Mouse (Mus musculus) adrenal gland (tissue): ENCODE measurements around the gene Gm10801.
"Not testable (repeated sequence)": the region's sequence is repeated elsewhere in the genome, so short reads cannot be mapped to it uniquely, and the experiment has no call there.

Experiments
- intact Hi-C: fragments of 180-260 bp; cut with DNase I; formaldehyde crosslinking; loops from one replicate; pipeline ENCODE4 v1.15.1; 2025
- long read RNA-seq, 2 experiments: library from polyadenylated mRNA; unstranded; transcript quantifications; one replicate each; pipeline ENCODE4 v2.0.0; 2020; ENCODE audit warnings: borderline replicate concordance in 1 of 2; ENCODE audit not compliant: insufficient replicate concordance in 1 of 2

Gene Gm10801
- long read RNA-seq, experiment 1, partial matches to known transcripts: 0 of 1 reads
- long read RNA-seq, experiment 1, other reads (novel, unspliced or antisense): 1 of 1 reads
- long read RNA-seq, experiment 2, partial matches to known transcripts: 0 of 2 reads
- long read RNA-seq, experiment 2, other reads (novel, unspliced or antisense): 2 of 2 reads

DNA sequence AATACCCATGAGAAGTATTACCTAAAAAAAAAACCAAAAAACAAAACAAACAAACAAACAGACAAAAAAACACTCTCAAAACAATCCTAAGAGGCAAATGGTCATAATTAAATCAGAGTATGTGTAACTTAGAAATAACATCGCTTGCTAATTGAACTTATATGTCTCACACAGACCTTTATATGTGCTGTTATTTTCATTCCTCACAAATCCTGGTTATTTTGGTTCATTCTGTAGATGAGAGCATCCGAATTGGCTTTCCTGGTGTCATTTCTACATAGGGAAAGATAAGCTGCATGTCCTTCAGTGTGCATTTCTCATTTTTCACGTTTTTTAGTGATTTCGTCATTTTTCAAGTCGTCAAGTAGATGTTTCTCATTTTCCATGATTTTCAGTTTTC, at the start of gene Gm10801:
Gm10801 (plus strand) TSS at position 301 of the 400 bp plus-strand sequence.
- intact Hi-C loops: not testable (repeated sequence)

- intact Hi-C loops: not testable (repeated sequence)
Observed at GRCm38 (mm10) chr2:98667201-98667600, 5.2 kb downstream of the Gm10801 start, which contains the start of gene Gm10800. Gm10800 (minus strand) TSS chr2:98667301.

DNA sequence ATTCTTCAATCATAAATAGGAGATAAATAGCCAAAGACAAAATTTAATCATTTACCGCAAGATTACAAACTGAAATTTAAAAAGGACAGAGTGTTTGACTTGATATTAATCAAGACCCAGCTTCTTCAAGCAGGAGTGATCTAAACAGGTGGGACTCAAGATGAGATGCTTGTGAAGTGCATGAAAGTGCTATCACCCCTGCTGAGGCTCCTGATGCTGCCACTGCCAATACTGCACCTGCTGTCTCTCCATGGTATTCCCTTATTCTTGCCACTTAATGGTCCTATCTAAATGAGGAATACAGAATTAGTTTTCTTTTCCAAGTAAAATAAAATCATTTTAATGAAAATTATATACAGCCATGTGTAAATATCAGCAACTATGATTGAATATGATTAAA, 35.5 kb downstream of the Gm10801 start:
- intact Hi-C loops: no loop called here
